9 mouse cellular contexts compared by ENCODE assay signal in the genomic region with DNA sequence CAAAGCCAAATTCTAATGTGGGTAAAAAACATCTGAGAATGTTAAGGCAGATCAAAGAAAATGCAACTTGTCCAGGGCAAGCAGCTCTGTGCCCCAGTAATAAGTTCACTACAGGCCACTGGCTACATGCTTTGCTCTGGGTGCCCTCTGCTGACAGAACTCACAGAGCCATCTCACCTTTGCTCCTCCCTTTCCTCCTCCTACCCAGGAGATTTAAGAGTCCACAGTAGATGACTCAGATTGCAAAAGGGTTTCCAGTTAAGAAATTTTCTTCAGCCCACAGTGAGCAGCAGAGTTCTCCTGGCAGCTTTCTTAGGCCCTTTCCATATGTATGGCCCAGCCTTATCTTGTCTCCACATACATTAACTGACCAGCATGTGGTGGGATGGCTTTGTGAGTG.
A peak's percentile ranks its signal among the peaks of the same experiment; 100 is the strongest.
DNase-seq lines count a peak whose midpoint lies in the region; ATAC-seq and TF ChIP-seq lines count a peak whose summit lies in the region.
"Had no signal": no experiment of that assay in that cellular context is flagged by ENCODE, and none has a peak within 500 bp of the region (broad histone marks: within the 10 kb centered on the region; RNA-seq: fewer than 3 reads in every experiment).

No protein-coding gene starts in this region.

- H3K27ac ChIP-seq in forebrain, embryonic 10.5 days = no peak overlapping the region

- TF ChIP-seq CTCF in G1E (IDR thresholded peaks at IDR 0.05; ENCODE audit: low read depth, low read length) = no peak

- no peak overlapping the region; the same call in 1 of the 2 replicates for H3K4me3 ChIP-seq in G1E (ENCODE audit: low read depth, low read length)
- H3K4me3 ChIP-seq in forebrain, embryonic 10.5 days = no peak overlapping the region
- H3K4me3 ChIP-seq: heart, embryonic 13.5 days had no signal

- peaks cover 63% of the 10 kb centered on the region for H3K4me1 ChIP-seq in G1E (ENCODE audit: insufficient read depth, low read depth, low read length)
- peaks cover 48% of the 10 kb centered on the region for H3K4me1 ChIP-seq in forebrain, embryonic 10.5 days

- DNase-seq in adrenal gland, adult (ENCODE audit: inconsistent age in 2 of 2, low spot score in 1 of 2) = peak; percentile 85 to 92
- no peak for DNase-seq in adrenal gland, postnatal 4 days (ENCODE audit: low spot score in 2 of 2)
- DNase-seq in G1E (ENCODE audit: low spot score) = peak; percentile 29
- peak; percentile 41 to 57 for DNase-seq in cerebellum, postnatal 14 days
- peak; percentile 68 for DNase-seq in kidney, adult 18-20 months
- peak; percentile 69 for DNase-seq in lung, postnatal 10 days
- no peak for DNase-seq in frontal cortex, postnatal 25 days (ENCODE audit: low spot score in 2 of 2)
- DNase-seq in forebrain, embryonic 10.5 days (ENCODE audit: extremely low spot score, low spot score) = no peak

- peak; percentile 74 for ATAC-seq in G1E (ENCODE audit: extremely low read depth, insufficient number of reproducible peaks, low FRiP score, poor library complexity, severe bottlenecking)

- H3K9me3 ChIP-seq in G1E (replicated peaks) = no peaks in the 10 kb centered on the region
- H3K9me3 ChIP-seq in forebrain, embryonic 10.5 days = no peaks in the 10 kb centered on the region
- H3K9me3 ChIP-seq: heart, embryonic 13.5 days had no signal

- H3K27me3 ChIP-seq in G1E (ENCODE audit: insufficient read depth, low read length) = no peaks in the 10 kb centered on the region
- H3K27me3 ChIP-seq in forebrain, embryonic 10.5 days (ENCODE audit: poor library complexity, severe bottlenecking) = no peaks in the 10 kb centered on the region
- H3K27me3 ChIP-seq: heart, embryonic 13.5 days had no signal

- no peaks in the 10 kb centered on the region for H3K36me3 ChIP-seq in G1E (replicated peaks)
- no peaks in the 10 kb centered on the region for H3K36me3 ChIP-seq in forebrain, embryonic 10.5 days (replicated peaks)
- H3K36me3 ChIP-seq: heart, embryonic 13.5 days had no signal

Comparison
In these comparisons a context has a peak if more than half of its experiments do, and no peak if none do; other contexts are left out.
1. DNase-seq: peak in adrenal gland, adult (2 of 2), G1E (single experiment), cerebellum, postnatal 14 days (2 of 2), kidney, adult 18-20 months (single experiment) and lung, postnatal 10 days (single experiment); none in adrenal gland, postnatal 4 days (0 of 2), frontal cortex, postnatal 25 days (0 of 2) and forebrain, embryonic 10.5 days (single experiment).